Mouse (Mus musculus) lung, postnatal 0 days (tissue): ENCODE results near the gene Nup107.

Experiments used
- CTCF ChIP-seq: IDR thresholded peaks from 2 replicates; pipeline ENCODE4 v1.5.1; 2016; ENCODE audit warnings: antibody characterized with exemption, mild to moderate bottlenecking
- EP300 ChIP-seq: IDR thresholded peaks from 2 replicates; pipeline ENCODE4 v1.6.1; 2016; ENCODE audit warnings: antibody characterized with exemption, mild to moderate bottlenecking, control low read depth

DNA sequence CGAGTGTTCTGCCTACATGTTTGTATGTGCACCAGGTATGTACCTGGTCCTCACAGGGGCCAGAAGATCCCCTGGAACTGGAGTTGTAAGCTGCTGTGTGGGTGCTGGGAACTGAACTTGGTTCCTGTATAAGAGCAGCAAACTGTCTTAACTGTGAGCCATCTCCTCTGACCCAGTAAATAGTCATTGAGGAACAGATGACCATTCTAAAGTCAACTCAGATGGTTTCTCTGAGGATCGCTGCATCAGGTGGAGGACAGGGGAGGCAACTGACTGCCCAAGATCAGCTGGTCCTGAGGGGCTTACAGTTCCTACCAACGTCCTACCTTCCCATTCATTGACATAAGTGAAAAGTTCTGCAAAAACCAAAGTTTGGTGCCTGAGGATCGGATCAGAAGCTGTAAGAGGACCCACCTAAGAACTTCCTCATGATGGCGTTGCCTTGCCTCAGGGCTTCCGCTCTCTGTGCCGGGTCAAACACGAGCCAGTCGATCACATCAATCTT is 31.6 kb downstream of the Nup107 start:
- TF ChIP-seq EP300 (no peak), CTCF (no peak)
